Comparison of ENCODE assay signal across 17 mouse cellular contexts in genomic region chr2:125382613-125383272, GRCm38 (mm10).
"Had no signal": no experiment of that assay in that cellular context is flagged by ENCODE, and none has a peak within 500 bp of the region (broad histone marks: within the 10 kb centered on the region; RNA-seq: fewer than 3 reads in every experiment).

No protein-coding gene starts in this region.

- DNase-seq: kidney, adult 11 months; kidney, adult 9 months; kidney, postnatal 4 days; liver; liver, embryonic 13.5 days; liver, postnatal 0 days; lung, postnatal 14 days; midbrain, embryonic 14.5 days; retina, postnatal 1 day; right cerebral cortex, postnatal 4 days; thymus, adult 2 months; thymus, postnatal 25 days had no signal

- H3K27ac ChIP-seq: kidney, postnatal 0 days; layer of hippocampus, adult 2 months; limb, embryonic 12.5 days; liver, embryonic 13.5 days; neural tube, embryonic 13.5 days; stomach, embryonic 15.5 days had no signal

- H3K4me3 ChIP-seq: layer of hippocampus, adult 2 months; limb, embryonic 12.5 days; liver, embryonic 13.5 days; neural tube, embryonic 13.5 days; stomach, embryonic 15.5 days had no signal

- H3K4me1 ChIP-seq: limb, embryonic 12.5 days; liver, embryonic 13.5 days; neural tube, embryonic 13.5 days; stomach, embryonic 15.5 days had no signal
